Mouse (Mus musculus) cerebellum, adult 2 months (tissue): ENCODE data around the gene Sh3pxd2a.

ENCODE experiments used
- CTCF ChIP-seq: fragments of 200-500 bp; IDR thresholded peaks from 2 replicates; pipeline ENCODE4 v1.5.1; 2011; ENCODE audit warnings: low read depth, mild to moderate bottlenecking, control low read depth, low read length, moderate library complexity, borderline replicate concordance; ENCODE audit not compliant: insufficient read depth
- POLR2A ChIP-seq: fragments of 200-500 bp; IDR thresholded peaks from 2 replicates; pipeline ENCODE4 v1.6.1; 2011; ENCODE audit warnings: low read length, control low read depth, borderline replicate concordance; ENCODE audit not compliant: insufficient read depth

GRCm38 (mm10) chr19:47408656-47409055 lies 55.5 kb downstream of the Sh3pxd2a start:
- TF ChIP-seq POLR2A (no peak), CTCF (no peak)
